Mouse (Mus musculus) CH12.LX (cell line): ENCODE data around the gene Zcchc3.

Experiments used
- CHD1 ChIP-seq: IDR thresholded peaks from 2 replicates; pipeline ENCODE4 v1.6.1; 2012; ENCODE audit warnings: low read depth, low read length, improper control_type of control experiment, inconsistent platforms
- CTCF ChIP-seq, 2 experiments: IDR thresholded peaks in 1 of 2; conservative IDR thresholded peaks in 1 of 2; 2 replicates each; pipeline ENCODE4 v1.5.1; 2011 to 2012; ENCODE audit warnings: low read depth in 2 of 2, low read length in 2 of 2, improper control_type of control experiment in 1 of 2, inconsistent platforms in 1 of 2, mild to moderate bottlenecking in 1 of 2, moderate library complexity in 1 of 2
- EP300 ChIP-seq: IDR thresholded peaks from 2 replicates; pipeline ENCODE4 v1.6.1; 2011; ENCODE audit warnings: low read length, improper control_type of control experiment
- GABPA ChIP-seq: IDR thresholded peaks from 2 replicates; pipeline ENCODE4 v1.6.1; 2012; ENCODE audit warnings: low read depth, low read length, improper control_type of control experiment, inconsistent platforms; ENCODE audit not compliant: insufficient replicate concordance
- HCFC1 ChIP-seq: IDR thresholded peaks from 2 replicates; pipeline ENCODE4 v1.6.1; 2012; ENCODE audit warnings: low read depth, mild to moderate bottlenecking, inconsistent platforms, low read length, improper control_type of control experiment
- MAFK ChIP-seq: IDR thresholded peaks from 2 replicates; pipeline ENCODE4 v1.6.1; 2011; ENCODE audit warnings: low read length, improper control_type of control experiment; ENCODE audit not compliant: insufficient replicate concordance
- MAX ChIP-seq: IDR thresholded peaks from 2 replicates; pipeline ENCODE4 v1.6.1; 2011; ENCODE audit warnings: low read length, improper control_type of control experiment
- POLR2A ChIP-seq: IDR thresholded peaks from 2 replicates; pipeline ENCODE4 v1.6.1; 2011; ENCODE audit warnings: low read depth, mild to moderate bottlenecking, improper control_type of control experiment, low read length
- POLR2AphosphoS2 ChIP-seq: IDR thresholded peaks from 2 replicates; pipeline ENCODE4 v1.6.1; 2011; ENCODE audit warnings: low read depth, low read length, improper control_type of control experiment
- RCOR1 ChIP-seq: conservative IDR thresholded peaks from 2 replicates; pipeline ENCODE4 v1.6.1; 2012; ENCODE audit warnings: low read depth, mild to moderate bottlenecking, inconsistent platforms, low read length, improper control_type of control experiment

- TF ChIP-seq POLR2A = no peak
- no peak for TF ChIP-seq HCFC1
- no peak for TF ChIP-seq CTCF (conservative IDR thresholded peaks at IDR 0.05 in 1 of 2, IDR thresholded peaks at IDR 0.05 in 1 of 2; ENCODE audit: low read depth in 2 of 2, low read length in 2 of 2)
- no peak for TF ChIP-seq MAX
- TF ChIP-seq GABPA = no peak
- no peak for TF ChIP-seq CHD1
- TF ChIP-seq EP300 = no peak
- TF ChIP-seq POLR2AphosphoS2 = no peak
- no peak for TF ChIP-seq MAFK
- TF ChIP-seq RCOR1 = no peak
Measured at GRCm38 (mm10) chr2:152376345-152376741, 38.5 kb downstream of the Zcchc3 start, which contains the start of gene Nrsn2.
